Mouse (Mus musculus) olfactory bulb, adult 2 months (tissue): ENCODE results near the gene Mfng.

ENCODE experiments used
- CTCF ChIP-seq: fragments of 200-500 bp; IDR thresholded peaks from 2 replicates; pipeline ENCODE4 v1.5.1; 2012; ENCODE audit warnings: low read depth, mild to moderate bottlenecking, low read length, moderate library complexity; ENCODE audit not compliant: insufficient read depth
- POLR2A ChIP-seq: fragments of 200-500 bp; IDR thresholded peaks from 2 replicates; pipeline ENCODE4 v1.6.1; 2012; ENCODE audit warnings: mild to moderate bottlenecking, low read depth, low read length, moderate library complexity; ENCODE audit not compliant: insufficient read depth

DNA sequence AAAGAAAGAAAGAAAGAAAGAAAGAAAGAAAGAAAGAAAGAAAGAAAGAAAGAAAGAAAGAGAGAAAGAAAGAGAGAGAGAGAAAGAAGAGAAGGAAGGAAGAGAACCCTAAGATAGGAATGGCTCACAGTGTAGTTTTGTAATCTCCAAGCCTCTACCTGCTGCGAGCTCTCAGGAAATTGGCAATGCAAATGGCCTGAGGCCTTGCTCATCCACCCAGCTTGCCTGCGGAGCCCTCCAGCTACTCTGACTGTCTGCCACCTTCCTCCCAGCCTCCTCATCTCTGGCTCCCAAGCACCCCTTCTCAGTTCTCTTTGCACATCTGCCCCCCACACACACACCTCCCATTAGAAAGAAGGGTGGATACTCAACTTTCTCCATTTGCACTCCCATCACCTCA, 35.7 kb upstream of the Mfng start:
- TF ChIP-seq CTCF (no peak), POLR2A (no peak)
